Mouse (Mus musculus) heart, adult 2 months (tissue): ENCODE results near the gene Dstn.

ENCODE experiments used
- CTCF ChIP-seq: fragments of 200-600 bp; IDR thresholded peaks from 2 replicates; pipeline ENCODE4 v1.8.1; 2022; ENCODE audit warnings: antibody characterized with exemption, mild to moderate bottlenecking, moderate library complexity
- POLR2A ChIP-seq: fragments of 200-500 bp; IDR thresholded peaks from 2 replicates; pipeline ENCODE4 v1.6.1; 2011; ENCODE audit warnings: mild to moderate bottlenecking, low read depth, low read length, control low read depth; ENCODE audit not compliant: insufficient read depth

DNA sequence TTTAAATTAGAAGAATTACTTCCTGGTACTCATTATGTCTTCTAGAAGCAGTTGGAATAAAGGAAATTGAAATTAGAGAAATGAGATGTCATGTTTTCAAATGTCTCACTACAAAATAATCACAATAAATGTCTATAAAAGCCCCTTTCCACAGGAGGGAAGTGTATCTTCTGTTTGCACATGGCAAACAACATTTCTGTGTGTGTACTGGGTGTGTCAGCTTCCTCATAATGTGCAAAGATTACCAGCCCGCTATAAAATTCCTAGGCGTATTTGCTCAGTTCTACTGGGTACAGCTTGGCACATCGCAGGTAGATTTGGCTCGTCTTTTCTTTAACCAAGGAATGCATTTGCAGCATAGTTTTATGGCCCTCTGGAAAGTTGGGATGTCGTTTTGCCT, 2.5 kb downstream of the Dstn start:
- TF ChIP-seq POLR2A: no peak
- TF ChIP-seq CTCF: no peak
